Mouse (Mus musculus) olfactory bulb, adult 2 months (tissue): ENCODE measurements at regions not wholly inside any gene's neighbourhood (a gene's known extent, or its start where the extent isn't known, plus 50 kb on each side); places are given as distances from the start of the nearest gene placed in this dataset.

Experiments
- H3K27ac ChIP-seq: fragments of 200-500 bp; 2 replicates; pipeline ENCODE4 v1.5.1; 2012; ENCODE audit warnings: low read depth, low read length; ENCODE audit not compliant: insufficient read depth
- H3K4me1 ChIP-seq: fragments of 200-500 bp; 2 replicates; pipeline ENCODE4 v1.6.1; 2012; ENCODE audit warnings: low read length; ENCODE audit not compliant: control insufficient read depth, insufficient read depth
- H3K4me3 ChIP-seq: fragments of 200-500 bp; 2 replicates; pipeline ENCODE4 v1.5.1; 2012; ENCODE audit warnings: mild to moderate bottlenecking, low read depth, low read length, moderate library complexity; ENCODE audit not compliant: insufficient read depth
- CTCF ChIP-seq: fragments of 200-500 bp; IDR thresholded peaks from 2 replicates; pipeline ENCODE4 v1.5.1; 2012; ENCODE audit warnings: low read depth, mild to moderate bottlenecking, low read length, moderate library complexity; ENCODE audit not compliant: insufficient read depth
- POLR2A ChIP-seq: fragments of 200-500 bp; IDR thresholded peaks from 2 replicates; pipeline ENCODE4 v1.6.1; 2012; ENCODE audit warnings: mild to moderate bottlenecking, low read depth, low read length, moderate library complexity; ENCODE audit not compliant: insufficient read depth
- WGBS: fragments of 180-500 bp; shearing (Covaris S2); methylation state at CpG from one replicate; pipeline ENCODE4 v1.1.7; 2018; 5-methylcytosine and 5-hydroxymethylcytosine counted together

DNA sequence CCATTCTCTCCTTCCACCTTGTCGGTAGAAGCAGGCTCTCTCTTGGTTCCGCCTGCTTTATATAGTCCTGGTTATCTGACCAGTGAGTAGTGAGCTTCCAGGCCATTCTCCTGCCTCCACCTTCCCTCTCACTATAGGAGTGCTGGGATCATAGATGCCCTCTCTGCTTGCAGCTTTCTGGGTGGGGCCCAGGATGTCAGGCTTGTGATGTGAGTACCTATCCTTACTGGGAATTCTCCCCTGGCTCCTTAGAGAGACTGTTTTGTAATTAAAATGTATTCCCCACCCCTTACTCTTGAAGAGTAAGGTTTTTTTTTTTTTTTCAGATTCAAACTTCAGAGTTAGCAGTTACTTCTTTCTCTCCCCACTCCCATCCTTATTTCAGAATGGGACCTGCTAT is 291.1 kb upstream of the Rtl1 start:
- Histone ChIP-seq H3K4me1 (peaks cover 2% of the 10 kb centered on the region; the same call in 1 of the 2 replicates), H3K4me3 (no peak overlapping the region), H3K27ac (no peak overlapping the region)
- WGBS: 93% methylated on average over 2 of the region's 2 CpGs
- TF ChIP-seq CTCF: no peak
- TF ChIP-seq POLR2A: no peak

DNA sequence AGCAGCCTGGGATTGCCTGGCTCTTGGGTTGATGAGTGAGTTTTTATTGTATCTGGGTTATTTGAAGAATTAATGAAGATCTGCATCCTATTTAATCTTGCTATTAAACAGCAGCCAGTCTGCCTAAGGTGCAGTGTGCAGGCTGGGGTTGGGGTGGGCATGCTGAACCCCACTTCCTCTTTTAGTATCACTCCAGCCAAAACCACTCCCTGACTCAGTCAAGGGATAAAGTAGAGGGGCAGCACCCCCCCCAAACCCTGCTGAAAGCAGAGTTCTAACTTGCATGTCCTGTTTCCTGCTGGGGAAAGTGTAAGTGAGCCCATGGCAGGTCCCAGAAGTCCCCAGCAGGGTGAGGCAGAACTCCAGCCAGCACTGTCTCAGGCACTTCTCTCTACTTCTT is 292.7 kb upstream of the Rtl1 start:
- Histone ChIP-seq H3K27ac (no peak overlapping the region), H3K4me1 (peaks cover 2% of the 10 kb centered on the region; the same call in 1 of the 2 replicates), H3K4me3 (no peak overlapping the region)
- TF ChIP-seq CTCF: no peak
- no peak for TF ChIP-seq POLR2A

DNA sequence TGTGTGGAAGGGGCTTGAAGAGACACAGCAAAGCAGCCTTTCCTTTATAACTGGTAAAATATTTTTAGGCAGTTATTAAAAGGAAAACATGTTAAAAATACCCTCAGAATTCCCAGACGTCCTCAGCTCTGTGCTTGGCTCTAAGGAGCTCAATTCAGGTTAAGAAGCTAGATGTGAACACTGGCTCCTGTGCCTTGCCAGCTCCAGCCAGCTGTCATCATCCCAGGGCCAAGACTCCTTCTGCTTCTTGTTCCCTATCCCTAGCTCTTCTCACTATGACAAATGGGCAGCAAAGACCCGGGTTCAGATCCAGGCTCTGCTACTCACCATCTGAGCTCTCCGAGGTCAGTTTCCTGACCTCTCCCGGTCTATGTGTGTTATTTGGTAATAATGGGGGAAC is 293.5 kb upstream of the Rtl1 start:
- 74% methylated on average over 4 of the region's 4 CpGs for WGBS
- Histone ChIP-seq H3K27ac (no peak overlapping the region), H3K4me1 (peaks cover 2% of the 10 kb centered on the region; the same call in 1 of the 2 replicates), H3K4me3 (no peak overlapping the region)
- TF ChIP-seq CTCF (no peak), POLR2A (no peak)

DNA sequence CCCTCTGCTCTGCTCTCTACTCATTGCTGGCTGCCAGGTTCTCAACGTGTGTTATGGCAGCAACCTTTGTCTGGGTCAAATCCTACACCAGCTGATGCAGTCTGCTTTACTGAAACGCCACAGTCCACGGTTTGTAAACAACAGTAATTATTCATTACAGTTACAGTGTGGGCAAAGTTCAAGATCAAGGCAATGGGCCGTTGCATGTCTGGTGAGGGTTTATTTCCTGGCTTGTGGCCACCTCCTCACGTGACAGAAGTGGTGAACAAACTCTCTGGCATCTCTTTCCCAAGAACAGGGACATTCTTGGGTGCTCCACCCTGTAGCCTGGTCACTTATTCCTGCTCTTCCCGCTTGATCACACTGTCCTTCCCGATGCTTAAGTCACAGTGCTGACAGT is 295.3 kb upstream of the Rtl1 start:
- no peak overlapping the region for H3K27ac ChIP-seq
- 56% methylated on average over 7 of the region's 7 CpGs for WGBS
- peaks cover 2% of the 10 kb centered on the region; the same call in 1 of the 2 replicates for H3K4me1 ChIP-seq
- TF ChIP-seq POLR2A: no peak
- TF ChIP-seq CTCF: no peak
- no peak overlapping the region for H3K4me3 ChIP-seq

DNA sequence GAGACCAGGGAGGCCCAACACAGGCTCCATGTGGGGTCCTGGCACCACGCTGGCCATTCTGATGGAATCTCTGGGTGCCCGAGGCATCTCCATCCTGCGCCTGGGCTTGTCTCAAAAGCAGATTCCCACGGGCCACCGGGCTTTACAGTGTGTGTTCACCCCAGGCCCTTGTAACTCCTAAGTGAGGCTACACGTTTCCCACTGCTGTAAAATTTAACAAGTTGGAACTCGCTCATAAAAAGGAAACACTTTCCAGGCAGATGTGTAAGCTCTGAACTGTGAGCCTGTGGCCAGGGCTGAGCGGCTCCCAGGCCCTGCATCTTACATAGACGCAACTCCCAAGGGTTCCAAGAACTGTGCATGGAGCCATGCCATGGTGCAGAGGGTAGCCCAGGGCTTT is 296.3 kb upstream of the Rtl1 start:
- H3K27ac ChIP-seq: no peak overlapping the region
- H3K4me3 ChIP-seq: no peak overlapping the region
- H3K4me1 ChIP-seq: peaks cover 2% of the 10 kb centered on the region; the same call in 1 of the 2 replicates
- WGBS: 94% methylated on average over 9 of the region's 9 CpGs
- TF ChIP-seq CTCF: no peak
- no peak for TF ChIP-seq POLR2A

DNA sequence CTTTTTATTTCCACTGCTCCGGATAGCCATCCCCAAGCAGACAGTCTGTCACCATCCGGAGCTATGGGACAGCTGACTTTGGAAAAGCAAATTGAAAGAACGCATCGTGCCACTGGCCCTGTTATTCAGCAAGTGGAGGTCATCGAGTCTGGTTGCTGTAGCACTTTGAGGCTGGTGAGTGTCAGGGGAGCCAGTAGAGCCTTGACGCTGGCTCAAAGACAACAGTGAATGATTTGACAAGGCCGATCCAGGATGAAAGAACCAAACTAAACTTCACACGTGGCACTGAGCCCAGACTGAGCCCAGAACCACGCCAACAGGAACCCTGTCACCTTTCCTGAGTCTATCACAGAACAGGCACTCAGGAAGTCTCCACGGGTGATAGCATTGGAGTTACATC is 296.8 kb upstream of the Rtl1 start:
- WGBS: 84% methylated on average over 10 of the region's 10 CpGs

DNA sequence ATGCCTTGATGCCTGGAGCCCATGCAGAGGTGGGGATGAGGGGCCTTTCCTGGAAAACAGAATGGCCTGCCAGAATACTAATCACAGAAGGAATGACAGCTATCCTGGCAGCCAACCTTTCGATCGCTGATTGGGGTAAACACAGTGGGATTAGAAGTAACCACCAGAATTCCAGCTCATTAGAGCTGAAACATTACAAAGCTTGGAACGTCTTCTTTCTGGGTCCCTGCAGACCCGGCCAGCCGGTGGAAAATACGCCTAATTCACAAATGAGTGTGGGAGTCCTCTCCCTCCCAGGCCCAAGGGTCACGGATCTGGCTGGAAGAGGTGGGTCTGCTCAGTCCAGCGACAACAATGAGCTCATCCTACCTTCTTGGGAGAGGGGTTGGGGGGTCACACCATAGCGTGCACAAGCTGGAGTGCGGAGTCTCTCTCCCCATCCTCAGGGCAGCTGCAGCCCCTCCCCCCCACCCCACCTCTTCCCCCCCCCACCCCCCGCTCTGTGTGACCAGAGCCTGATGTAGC is 297.8 kb upstream of the Rtl1 start:
- TF ChIP-seq CTCF (no peak), POLR2A (no peak)
- Histone ChIP-seq H3K4me3 (no peak overlapping the region), H3K4me1 (peaks cover 2% of the 10 kb centered on the region; the same call in 1 of the 2 replicates), H3K27ac (no peak overlapping the region)
- WGBS: 58% methylated on average over 11 of the region's 11 CpGs

More for the DNA sequence above, 296.8 kb upstream of the Rtl1 start:
- Histone ChIP-seq H3K4me1 (peaks cover 2% of the 10 kb centered on the region; the same call in 1 of the 2 replicates), H3K27ac (no peak overlapping the region), H3K4me3 (no peak overlapping the region)
- TF ChIP-seq POLR2A: no peak
- TF ChIP-seq CTCF: no peak

DNA sequence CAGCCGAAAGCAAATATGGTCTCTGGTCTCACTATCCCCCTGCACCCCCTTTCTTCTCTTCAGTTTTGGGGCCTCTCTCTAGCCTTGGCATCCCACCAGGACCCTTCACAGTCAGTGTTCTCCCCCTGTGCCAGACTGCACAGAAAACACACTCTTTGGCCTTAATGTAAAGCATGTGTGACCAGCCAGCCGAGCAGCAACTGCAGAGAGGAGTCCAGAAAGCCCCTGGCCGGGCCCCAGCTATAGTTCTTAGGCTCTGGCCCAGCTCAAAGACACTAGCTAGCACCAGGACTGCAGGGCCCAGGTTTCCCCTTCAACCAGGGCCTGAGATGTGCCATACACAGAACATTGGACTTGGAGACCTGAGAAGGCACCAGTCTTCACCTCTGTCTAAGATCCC is 299.3 kb upstream of the Rtl1 start:
- 89% methylated on average over 3 of the region's 3 CpGs for WGBS
- TF ChIP-seq POLR2A (no peak), CTCF (no peak)
- Histone ChIP-seq H3K4me1 (no peaks in the 10 kb centered on the region), H3K4me3 (no peak overlapping the region), H3K27ac (no peak overlapping the region)

DNA sequence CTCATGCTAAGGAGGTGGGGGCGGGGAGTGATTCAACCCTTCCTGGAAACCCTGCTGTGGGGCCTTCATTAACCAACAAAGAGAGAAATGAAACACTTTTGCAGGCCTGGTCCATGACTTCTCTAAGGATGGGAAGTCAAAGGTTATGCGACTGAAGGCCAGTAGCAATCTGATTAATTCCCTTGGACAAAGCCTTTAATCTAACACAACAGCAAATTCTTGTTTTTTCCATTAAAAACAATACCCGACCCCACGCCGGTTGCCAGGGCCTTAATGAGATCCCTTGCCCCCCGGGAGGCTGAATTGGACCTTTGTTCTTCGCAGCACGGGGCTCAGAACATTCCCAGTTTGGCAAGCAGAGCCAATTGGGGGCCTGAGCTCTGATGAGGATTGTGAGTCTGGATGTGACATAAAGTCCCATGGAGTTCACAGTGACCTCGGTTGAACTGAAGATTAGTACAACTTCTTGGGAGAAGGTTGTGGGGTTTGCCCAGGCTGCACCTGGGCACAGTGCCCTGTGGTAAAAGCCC is 310.9 kb upstream of the Rtl1 start:
- no peak overlapping the region for H3K4me3 ChIP-seq

More for the DNA sequence above, 310.9 kb upstream of the Rtl1 start:
- H3K4me1 ChIP-seq: peaks cover 6% of the 10 kb centered on the region; the same call in 1 of the 2 replicates
- TF ChIP-seq CTCF (no peak), POLR2A (no peak)
- 37% methylated on average over 9 of the region's 9 CpGs for WGBS
- no peak overlapping the region for H3K27ac ChIP-seq
